Mouse (Mus musculus) small intestine, adult 2 months (tissue): ENCODE measurements around the gene Gde1. TPM values are rescaled to one million over a fixed set of nuclear protein-coding genes. Genes with fewer than 3 reads are reported as not detected.

Experiments
- H3K27ac ChIP-seq: fragments of 200-500 bp; 2 replicates; pipeline ENCODE4 v1.5.1; 2012; ENCODE audit warnings: low read depth, low read length, control low read depth, inconsistent platforms; ENCODE audit not compliant: insufficient read depth
- H3K27me3 ChIP-seq: fragments of 200-500 bp; 2 replicates; pipeline ENCODE4 v1.6.1; 2012; ENCODE audit warnings: mild to moderate bottlenecking, moderate library complexity, low read length, inconsistent platforms; ENCODE audit not compliant: control insufficient read depth, insufficient read depth
- H3K36me3 ChIP-seq: fragments of 200-500 bp; 2 replicates; pipeline ENCODE4 v1.6.1; 2012; ENCODE audit warnings: mild to moderate bottlenecking, low read length, control low read depth, inconsistent platforms; ENCODE audit not compliant: control insufficient read depth, insufficient read depth
- H3K4me1 ChIP-seq: fragments of 200-500 bp; 2 replicates; pipeline ENCODE4 v1.6.1; 2012; ENCODE audit warnings: low read length, inconsistent platforms, mixed read lengths; ENCODE audit not compliant: control insufficient read depth, insufficient read depth, insufficient read length
- H3K4me3 ChIP-seq: fragments of 200-500 bp; 2 replicates; pipeline ENCODE4 v1.5.1; 2012; ENCODE audit warnings: low read depth, mild to moderate bottlenecking, control low read depth, inconsistent platforms, low read length, moderate library complexity
- CTCF ChIP-seq: fragments of 200-500 bp; IDR thresholded peaks from 2 replicates; pipeline ENCODE4 v1.5.1; 2012; ENCODE audit warnings: low read depth, mild to moderate bottlenecking, control low read depth, inconsistent platforms, low read length, moderate library complexity, mixed read lengths; ENCODE audit not compliant: insufficient replicate concordance, insufficient read length; ENCODE audit errors: extremely low read depth
- POLR2A ChIP-seq: fragments of 200-500 bp; IDR thresholded peaks from 2 replicates; pipeline ENCODE4 v1.6.1; 2012; ENCODE audit warnings: low read depth, mild to moderate bottlenecking, control low read depth, inconsistent platforms, low read length, moderate library complexity
- WGBS: fragments of 180-500 bp; shearing (Covaris S2); methylation state at CpG from one replicate; pipeline ENCODE4 v1.1.7; 2018; 5-methylcytosine and 5-hydroxymethylcytosine counted together
- polyA plus RNA-seq: library from polyadenylated mRNA; depleted of rRNA; stranded (reverse); fragments of >200 nt; gene quantifications from 2 replicates; pipeline ENCODE4 v1.2.3, GENCODE M21; 2012

Gene Gde1
- polyA plus RNA-seq, 1 experiment, result 645 TPM

DNA sequence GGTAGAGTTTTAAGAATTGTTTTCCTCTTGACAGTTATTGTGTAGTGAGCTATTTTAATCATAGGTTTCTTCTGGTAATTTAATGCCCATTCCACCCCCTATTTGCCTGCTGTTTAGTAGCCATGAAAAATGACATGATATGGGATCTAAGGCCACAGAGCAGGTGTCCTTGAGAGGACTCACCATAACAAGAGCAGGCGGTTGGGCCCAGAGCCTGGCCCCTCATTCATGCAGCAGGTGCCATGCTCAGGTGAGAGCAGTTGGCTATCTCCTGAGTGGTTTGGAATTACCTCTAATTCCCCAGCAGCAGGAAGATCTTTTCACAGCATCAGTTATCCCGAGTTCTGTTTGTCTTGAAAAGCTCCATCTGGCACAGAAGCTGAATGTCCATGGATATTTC, 19.9 kb upstream of the Gde1 start:
- peaks cover 5% of the 10 kb centered on the region; the same call in 1 of the 2 replicates for H3K4me1 ChIP-seq
- no peak for TF ChIP-seq POLR2A
- TF ChIP-seq CTCF, result no peak
- H3K27ac ChIP-seq, result no peak overlapping the region
- WGBS, result 85% methylated on average over 2 of the region's 2 CpGs
- no peaks in the 10 kb centered on the region for H3K27me3 ChIP-seq
- H3K4me3 ChIP-seq, result no peak overlapping the region
- H3K36me3 ChIP-seq, result peaks cover 9% of the 10 kb centered on the region

DNA sequence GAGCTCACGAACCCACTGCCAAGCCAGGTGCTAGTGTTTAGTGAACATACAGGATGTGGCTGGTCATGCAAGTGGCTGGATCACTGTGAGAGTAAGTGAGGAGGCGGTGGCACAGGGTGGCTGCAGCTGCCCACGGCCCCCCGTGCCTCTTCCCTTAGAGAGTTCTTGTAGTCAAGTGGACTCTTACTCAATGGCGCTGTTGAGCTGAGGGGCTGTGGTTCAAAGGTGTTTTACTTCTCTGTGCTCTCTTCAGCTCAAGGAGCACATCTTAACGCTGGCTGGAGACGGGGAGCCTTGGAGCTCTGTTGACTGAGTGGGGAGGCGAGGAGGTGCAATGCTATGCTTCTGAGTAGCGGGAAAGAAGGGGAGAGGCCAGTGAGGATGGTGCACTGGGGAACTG, 18.3 kb upstream of the Gde1 start:
- TF ChIP-seq CTCF, result no peak
- no peak for TF ChIP-seq POLR2A
- peaks cover 3% of the 10 kb centered on the region; the same call in 1 of the 2 replicates for H3K4me1 ChIP-seq
- H3K4me3 ChIP-seq, result no peak overlapping the region
- WGBS, result 94% methylated on average over 9 of the region's 9 CpGs
- H3K27me3 ChIP-seq, result no peaks in the 10 kb centered on the region
- no peak overlapping the region for H3K27ac ChIP-seq
- H3K36me3 ChIP-seq, result peaks cover 9% of the 10 kb centered on the region

DNA sequence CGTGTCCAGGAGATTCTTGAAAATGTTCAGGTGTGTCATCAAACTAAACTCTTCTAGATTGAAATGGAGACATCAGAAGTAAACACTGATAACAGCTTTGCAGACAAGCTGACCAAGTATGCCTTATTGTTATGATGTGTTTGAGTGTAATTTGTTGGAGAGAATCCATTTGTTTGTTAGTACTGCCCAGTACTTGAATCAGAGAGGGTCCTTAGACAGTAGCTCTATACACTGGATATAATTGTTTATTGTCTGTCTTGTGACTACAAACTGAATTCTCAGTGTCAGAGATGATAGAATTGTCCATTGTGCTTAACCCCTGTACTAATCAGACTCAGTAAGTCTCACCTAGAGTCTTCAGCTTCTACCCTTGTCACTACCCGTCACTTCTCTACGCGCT, 12.5 kb upstream of the Gde1 start:
- no peak overlapping the region for H3K27ac ChIP-seq
- TF ChIP-seq CTCF, result no peak
- TF ChIP-seq POLR2A, result no peak
- H3K4me1 ChIP-seq, result peaks cover 3% of the 10 kb centered on the region; the same call in 1 of the 2 replicates
- peaks cover 8% of the 10 kb centered on the region for H3K36me3 ChIP-seq
- no peaks in the 10 kb centered on the region for H3K27me3 ChIP-seq
- WGBS, result 96% methylated on average over 4 of the region's 4 CpGs
- H3K4me3 ChIP-seq, result no peak overlapping the region

DNA sequence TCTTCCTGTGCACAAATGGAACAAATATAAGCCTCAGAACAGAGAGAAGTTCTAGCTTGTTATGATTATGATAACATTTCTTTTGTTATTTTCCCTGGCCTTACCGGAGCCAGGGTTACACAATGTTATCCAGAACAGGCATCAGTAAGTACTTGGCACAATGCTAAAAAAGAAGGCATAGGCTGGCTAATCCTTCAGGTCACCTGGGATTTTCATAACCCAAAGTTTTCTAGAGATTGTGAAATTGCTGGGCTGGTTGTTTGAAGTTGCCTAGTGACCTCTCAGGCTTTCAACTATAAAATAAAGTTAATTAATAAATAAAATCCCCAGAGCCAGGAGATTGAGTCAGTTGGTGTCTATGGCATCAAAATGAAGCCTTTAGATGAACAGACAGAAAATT, 9.3 kb upstream of the Gde1 start:
- peaks cover 4% of the 10 kb centered on the region for H3K36me3 ChIP-seq
- H3K27ac ChIP-seq, result no peak overlapping the region
- WGBS, result 89% methylated on average over 1 of the region's 1 CpGs
- H3K4me3 ChIP-seq, result no peak overlapping the region
- peaks cover 5% of the 10 kb centered on the region; the same call in 1 of the 2 replicates for H3K4me1 ChIP-seq
- TF ChIP-seq POLR2A (no peak), CTCF (no peak)
- H3K27me3 ChIP-seq, result peaks cover 6% of the 10 kb centered on the region; the same call in 1 of the 2 replicates

DNA sequence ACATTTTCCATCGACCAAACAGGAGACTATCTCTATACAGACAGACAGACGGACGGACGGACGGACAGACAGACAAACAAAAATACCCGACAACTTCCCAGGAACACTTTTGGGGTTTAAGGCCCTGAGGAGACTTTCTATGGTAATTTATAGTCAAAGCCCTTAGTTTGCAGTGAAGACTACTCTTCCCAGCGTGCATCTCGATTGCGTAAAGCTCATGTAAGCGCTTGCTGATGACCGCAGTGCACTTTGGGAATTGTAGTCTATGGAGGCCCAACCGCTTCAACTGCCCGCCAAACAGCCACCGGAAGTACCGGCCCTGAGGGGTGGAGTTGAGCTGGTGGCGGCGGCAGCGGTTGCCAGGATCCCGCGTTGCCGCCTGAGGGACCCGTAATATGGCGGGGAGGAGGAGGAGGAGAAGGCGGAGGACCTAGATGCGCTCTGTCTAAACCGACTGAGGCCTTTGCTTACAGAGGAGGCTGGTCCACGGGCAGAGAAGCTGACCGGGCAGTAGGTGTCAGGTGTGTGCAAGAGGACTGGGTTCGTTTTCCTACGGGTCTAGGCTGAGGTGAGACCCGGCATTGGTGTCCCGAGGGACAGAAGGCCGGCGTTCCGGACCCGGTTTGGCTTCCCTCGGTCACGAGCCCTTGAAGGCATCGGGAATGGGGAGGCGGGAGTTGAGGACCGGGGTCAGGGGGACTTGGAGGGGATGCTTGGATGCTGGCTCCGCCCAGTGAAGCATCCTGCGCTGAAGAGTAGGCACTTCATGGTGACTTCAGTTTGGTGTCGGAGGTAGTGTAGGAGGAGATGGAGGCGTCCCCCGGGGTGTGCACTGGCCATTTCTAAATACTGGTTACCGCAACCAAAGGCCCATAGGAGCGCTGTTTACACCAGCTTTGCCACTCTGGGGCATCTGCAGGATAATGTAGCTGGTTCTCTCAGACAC, 6.9 kb upstream of the Gde1 start, which contains the start of gene Ccp110:
Gene Ccp110, plus strand, starts transcription at position 325 of the 946 bp plus-strand sequence.
- H3K4me3 ChIP-seq, result peak within 1 kb of the TSS; percentile 88
- no peak within 1 kb of the TSS for H3K27ac ChIP-seq
- H3K27me3 ChIP-seq, result peaks cover 6% of the 10 kb centered on the region; the same call in 1 of the 2 replicates
- H3K4me1 ChIP-seq, result peaks cover 5% of the 10 kb centered on the region; the same call in 1 of the 2 replicates
- WGBS, result 1% methylated on average over 48 of the region's 48 CpGs
- H3K36me3 ChIP-seq, result 0 out of 2 replicates have a peak, but pooled peaks cover 3% of the 10 kb centered on the region
- no peak for TF ChIP-seq CTCF

DNA sequence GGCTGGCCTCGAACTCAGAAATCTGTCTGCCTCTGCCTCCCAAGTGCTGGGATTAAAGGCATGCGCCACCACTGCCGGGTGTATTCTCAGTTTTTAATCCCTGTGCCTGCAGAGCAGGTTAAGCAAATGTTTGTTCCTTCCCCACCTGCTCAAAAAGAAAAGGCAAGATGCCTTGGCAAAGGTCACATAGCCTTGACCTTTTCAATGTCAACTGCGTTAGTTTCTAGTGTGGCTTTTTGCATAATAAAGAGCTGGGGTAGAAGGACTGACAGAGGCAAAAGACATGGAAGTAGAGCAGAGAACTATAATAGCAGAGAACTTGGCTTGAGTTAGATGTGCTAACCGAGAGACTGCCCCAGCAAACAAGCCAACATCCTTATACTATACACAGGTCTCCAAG, 5.2 kb upstream of the Gde1 start:
- no peak for TF ChIP-seq POLR2A
- no peak for TF ChIP-seq CTCF
- H3K27ac ChIP-seq, result no peak overlapping the region
- 85% methylated on average over 5 of the region's 5 CpGs for WGBS
- 0 out of 2 replicates have a peak, but pooled peaks cover 3% of the 10 kb centered on the region for H3K36me3 ChIP-seq
- no peak overlapping the region for H3K4me3 ChIP-seq
- peaks cover 11% of the 10 kb centered on the region; the same call in 1 of the 2 replicates for H3K4me1 ChIP-seq
- H3K27me3 ChIP-seq, result peaks cover 6% of the 10 kb centered on the region; the same call in 1 of the 2 replicates

DNA sequence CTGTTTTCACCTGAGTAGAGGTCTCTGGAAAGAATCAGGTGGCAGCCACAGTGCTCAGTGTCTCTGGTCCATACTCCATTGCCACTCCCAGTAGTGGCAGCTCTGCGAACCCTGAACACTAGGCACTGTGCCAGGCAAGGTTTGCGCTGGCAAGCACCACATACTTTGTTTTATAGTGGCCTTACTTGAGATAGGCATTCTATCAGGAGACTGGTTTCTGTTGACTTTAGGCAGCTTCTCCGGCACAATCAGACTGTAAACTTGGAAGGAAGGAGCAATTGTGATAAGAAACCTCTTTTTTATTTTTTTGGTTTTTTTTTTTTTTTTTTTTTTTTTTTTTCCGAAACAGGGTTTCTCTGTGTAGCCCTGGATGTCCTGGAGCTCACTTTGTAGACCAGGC, 2.4 kb upstream of the Gde1 start:
- Histone ChIP-seq H3K36me3 (no peaks in the 10 kb centered on the region), H3K27me3 (peaks cover 6% of the 10 kb centered on the region; the same call in 1 of the 2 replicates), H3K27ac (peak overlapping the region; percentile 57; the same call in 1 of the 2 replicates), H3K4me1 (peaks cover 15% of the 10 kb centered on the region), H3K4me3 (no peak overlapping the region)
- TF ChIP-seq CTCF (no peak), POLR2A (no peak)
- WGBS, result 28% methylated on average over 4 of the region's 4 CpGs
